Mouse (Mus musculus) testis, adult 2 months (tissue): Measurements from ENCODE around the gene Sema5a.

Source experiments
- CTCF ChIP-seq: fragments of 200-500 bp; IDR thresholded peaks from 2 replicates; pipeline ENCODE4 v1.5.1; 2012; ENCODE audit warnings: low read depth, mild to moderate bottlenecking, inconsistent platforms, low read length, moderate library complexity; ENCODE audit not compliant: control insufficient read depth, insufficient read depth, insufficient replicate concordance
- POLR2A ChIP-seq: fragments of 200-500 bp; IDR thresholded peaks from 2 replicates; pipeline ENCODE4 v1.6.1; 2012; ENCODE audit warnings: low read depth, mild to moderate bottlenecking, inconsistent platforms, low read length, moderate library complexity; ENCODE audit not compliant: control insufficient read depth

GRCm38 (mm10) chr15:32263651-32264050 is 19.0 kb downstream of the Sema5a start:
- TF ChIP-seq POLR2A (no peak), CTCF (no peak)
